Mouse (Mus musculus) liver, postnatal 0 days (tissue): ENCODE measurements around the gene Anapc1.

Source experiments
- CTCF ChIP-seq: sonication (generic); IDR thresholded peaks from 2 replicates; pipeline ENCODE4 v1.5.1; 2016; ENCODE audit warnings: antibody characterized with exemption, low read depth
- EP300 ChIP-seq: IDR thresholded peaks from 2 replicates; pipeline ENCODE4 v1.6.1; 2016; ENCODE audit warnings: antibody characterized with exemption, low read depth, mild to moderate bottlenecking

DNA sequence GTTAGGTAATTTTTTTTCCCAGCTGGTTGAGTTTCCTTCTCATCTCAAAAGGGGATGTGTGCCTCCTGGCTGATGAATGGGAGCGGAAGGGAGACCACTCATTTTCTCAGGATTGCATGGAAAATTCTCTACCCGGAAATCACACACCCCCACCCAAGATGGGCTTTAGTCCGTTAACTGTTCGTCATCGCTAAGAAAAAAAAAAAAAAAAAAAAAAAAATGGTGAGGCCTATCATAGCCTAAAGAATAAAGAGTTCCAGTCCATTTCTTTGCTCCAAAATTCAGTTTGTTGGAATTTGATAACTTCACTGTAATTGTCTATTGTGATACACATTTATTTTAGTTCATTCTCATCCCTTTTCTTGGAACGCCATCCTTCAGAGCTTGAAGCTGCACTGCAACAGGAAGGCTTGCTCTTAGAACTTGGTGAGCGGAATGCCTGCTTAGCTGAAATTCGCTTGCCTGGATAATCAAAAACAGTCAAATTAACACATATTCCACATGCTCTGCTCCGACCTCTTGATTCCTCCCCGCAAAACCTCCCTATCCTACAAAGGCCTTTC is 448 bp upstream of the Anapc1 start:
- TF ChIP-seq CTCF: no peak
- no peak for TF ChIP-seq EP300
